Mouse (Mus musculus) mesoderm, embryonic 11.5 days (tissue): ENCODE measurements around the gene Ccr10.

ENCODE experiments used
- DNase-seq: peaks from one replicate; pipeline ENCODE4 v3.0.0-alpha.2; 2012; ENCODE audit warnings: low read depth, low spot score

Gene Ccr10

GRCm38 (mm10) chr11:101188166-101188805 lies 13.0 kb upstream of the Ccr10 start:
- DNase-seq = no peak

DNA sequence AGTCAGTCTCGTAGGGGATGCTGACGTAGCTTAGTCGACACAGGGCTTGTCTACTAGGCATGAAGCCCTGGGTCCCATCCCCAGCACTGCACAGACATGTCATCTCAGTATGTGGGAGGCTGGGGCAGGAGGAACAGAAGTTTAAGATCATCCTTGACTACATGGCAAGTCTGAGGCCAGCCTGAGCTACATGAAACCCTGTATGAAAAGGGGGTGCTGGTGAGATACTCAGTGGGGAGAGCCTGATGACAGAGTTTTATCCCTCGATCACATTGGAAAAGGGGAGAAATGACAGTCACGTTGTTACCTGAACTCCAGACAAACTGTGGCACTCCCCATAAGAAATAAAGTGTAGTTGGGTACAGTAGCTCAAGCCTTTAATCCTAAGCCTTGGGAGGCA lies 12.3 kb upstream of the Ccr10 start:
- no peak for DNase-seq

DNA sequence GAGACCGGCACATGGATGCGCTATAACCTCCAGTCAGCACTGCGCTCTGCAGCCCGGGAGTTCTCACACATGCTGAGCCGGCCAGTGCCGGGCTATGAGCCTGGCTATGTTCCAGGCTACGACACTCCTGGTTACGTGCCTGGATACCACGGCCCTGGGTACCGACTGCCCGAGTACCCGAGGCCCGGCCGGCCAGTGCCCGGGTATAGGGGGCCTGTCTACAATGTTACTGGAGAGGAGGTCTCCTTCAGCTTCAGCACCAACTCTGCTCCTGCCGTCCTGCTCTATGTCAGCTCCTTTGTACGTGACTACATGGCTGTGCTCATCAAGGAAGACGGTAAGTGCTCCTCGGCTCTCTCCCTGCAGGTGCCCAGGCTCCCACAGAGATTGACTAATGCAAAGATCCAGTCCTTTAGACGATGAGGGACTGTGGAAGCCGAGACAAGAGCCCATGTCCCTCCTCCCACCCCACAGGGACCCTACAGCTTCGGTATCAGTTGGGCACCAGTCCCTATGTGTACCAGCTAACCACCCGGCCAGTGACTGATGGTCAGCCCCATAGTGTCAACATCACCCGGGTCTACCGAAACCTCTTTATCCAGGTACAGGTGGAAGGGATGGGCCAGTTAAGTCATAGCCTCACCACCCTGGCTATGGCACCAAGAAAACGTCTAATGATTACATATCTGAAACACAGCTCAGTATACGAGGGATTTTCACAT lies 11.4 kb upstream of the Ccr10 start:
- DNase-seq = no peak

- DNase-seq = no peak
These were observed 10.2 kb upstream of the Ccr10 start for GRCm38 (mm10) chr11:101185441-101185840.

GRCm38 (mm10) chr11:101184984-101185383 lies 9.7 kb upstream of the Ccr10 start:
- DNase-seq = no peak

GRCm38 (mm10) chr11:101182771-101183517 lies 7.7 kb upstream of the Ccr10 start:
- DNase-seq = no peak

DNA sequence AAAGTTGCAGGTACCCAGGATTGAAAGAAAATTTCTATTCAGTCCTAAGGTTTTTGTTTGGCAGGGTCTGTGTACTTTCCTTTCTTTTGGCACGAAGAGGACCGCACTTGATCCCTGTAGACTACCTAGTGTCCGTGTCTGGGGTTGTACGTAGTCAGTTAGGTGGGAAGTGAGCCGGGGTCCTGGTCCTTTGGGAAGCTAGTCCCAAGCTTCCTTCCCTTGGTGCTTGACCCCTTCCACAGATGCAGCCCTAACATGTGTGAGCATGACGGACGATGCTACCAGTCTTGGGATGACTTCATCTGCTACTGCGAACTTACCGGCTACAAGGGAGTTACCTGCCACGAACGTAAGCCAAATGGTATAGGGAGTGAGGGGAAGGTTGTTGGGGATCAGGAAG lies 6.7 kb upstream of the Ccr10 start:
- DNase-seq = no peak

- DNase-seq = peak; percentile 75
These were observed 5.8 kb upstream of the Ccr10 start for GRCm38 (mm10) chr11:101180846-101181740.

DNA sequence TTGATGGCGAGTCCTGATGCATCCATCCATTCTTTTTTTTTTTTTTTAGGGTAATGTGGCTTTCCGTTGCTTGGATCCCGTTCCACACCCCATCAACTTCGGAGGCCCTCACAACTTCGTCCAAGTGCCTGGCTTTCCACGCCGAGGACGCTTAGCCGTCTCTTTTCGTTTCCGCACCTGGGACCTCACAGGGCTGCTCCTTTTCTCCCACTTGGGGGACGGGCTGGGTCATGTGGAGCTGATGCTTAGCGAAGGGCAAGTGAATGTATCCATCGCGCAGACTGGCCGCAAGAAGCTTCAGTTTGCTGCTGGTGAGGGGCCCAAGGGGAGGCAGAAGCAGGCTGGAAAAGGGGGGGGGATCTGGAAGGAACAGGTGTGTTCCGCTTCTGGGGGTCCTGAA lies 5.0 kb upstream of the Ccr10 start:
- no peak for DNase-seq

DNA sequence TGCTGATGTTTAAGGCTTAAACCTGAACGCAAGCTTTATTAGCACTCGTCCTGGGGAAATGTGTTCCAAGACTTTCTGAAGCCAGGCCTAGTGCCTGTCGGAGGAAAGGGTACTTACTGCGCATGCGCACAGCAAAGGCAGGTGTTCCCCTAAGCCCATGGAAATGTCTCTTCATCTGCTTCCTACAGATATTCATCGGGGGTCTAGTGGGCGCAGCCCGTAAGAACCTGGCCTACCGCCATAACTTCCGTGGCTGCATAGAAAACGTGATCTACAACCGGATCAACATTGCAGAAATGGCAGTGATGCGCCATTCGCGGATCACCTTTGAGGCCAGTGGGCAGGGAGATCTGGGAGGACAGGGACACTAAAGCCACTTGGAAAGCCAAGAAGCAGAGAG lies 4.1 kb upstream of the Ccr10 start:
- DNase-seq = no peak

GRCm38 (mm10) chr11:101178061-101179058 lies 3.1 kb upstream of the Ccr10 start:
- DNase-seq = no peak

DNA sequence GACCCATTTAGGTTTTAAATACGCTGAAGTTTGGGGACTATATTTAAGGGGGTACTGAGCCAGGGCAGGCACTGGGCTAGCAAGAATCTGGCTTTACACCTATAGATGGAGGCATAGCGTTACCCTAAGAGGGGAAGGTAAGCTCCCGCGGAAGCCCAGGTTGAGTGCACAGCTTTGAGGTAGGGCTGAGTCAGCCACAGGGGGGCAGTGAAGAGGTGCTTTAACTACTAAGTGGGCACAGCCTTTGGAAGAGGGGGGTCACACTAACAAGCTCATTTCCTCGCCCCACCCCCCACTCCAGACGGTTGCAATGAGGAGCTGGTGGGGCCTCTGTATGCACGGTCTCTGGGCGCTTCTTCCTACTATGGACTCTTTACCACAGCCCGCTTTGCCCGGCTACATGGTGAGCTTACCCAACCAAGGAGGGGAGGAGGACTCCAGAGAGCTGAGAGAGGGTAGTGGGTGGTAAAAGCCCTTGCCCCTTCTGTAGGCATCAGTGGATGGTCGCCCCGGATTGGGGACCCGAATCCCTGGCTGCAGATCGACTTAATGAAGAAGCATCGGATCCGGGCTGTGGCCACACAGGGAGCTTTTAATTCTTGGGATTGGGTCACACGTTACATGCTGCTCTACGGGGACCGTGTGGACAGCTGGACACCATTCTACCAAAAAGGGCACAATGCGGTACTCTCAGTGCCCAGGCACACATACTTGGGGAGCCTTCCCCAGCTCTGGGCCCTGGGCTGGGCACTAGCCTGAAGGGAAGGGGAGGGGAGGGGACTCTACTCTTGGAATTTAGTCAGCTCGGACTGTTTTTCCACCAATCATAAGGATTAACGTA lies 1.9 kb upstream of the Ccr10 start:
- DNase-seq = peak; percentile 54

DNA sequence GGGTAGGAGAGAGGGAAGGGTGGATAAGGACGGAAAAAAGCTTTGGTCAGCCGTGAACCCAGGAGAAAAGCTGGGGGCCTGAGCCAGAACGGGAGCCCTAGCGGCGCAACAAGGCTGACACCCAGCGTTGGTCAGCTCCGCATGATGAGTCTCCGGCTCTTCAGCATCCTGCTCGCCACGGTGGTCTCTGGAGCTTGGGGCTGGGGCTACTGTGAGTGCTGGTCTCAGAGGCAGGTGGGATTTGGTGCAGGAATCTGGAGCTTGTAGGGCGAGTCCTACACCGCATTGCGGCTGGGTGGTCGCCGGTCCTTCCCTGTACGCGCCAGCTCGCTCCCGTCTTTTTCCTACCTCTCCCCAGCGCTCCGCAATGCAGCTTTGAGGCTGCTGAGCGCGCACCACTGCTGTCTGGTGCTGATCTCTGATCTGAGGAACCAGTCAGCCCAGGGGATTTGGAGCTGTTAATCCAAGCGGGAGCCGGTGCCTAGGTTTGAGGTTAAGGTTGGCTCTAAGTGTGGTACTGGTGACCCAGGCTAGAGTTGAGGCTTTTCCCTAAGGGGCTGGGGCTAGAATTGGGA lies 961 bp upstream of the Ccr10 start:
- no peak for DNase-seq

DNA sequence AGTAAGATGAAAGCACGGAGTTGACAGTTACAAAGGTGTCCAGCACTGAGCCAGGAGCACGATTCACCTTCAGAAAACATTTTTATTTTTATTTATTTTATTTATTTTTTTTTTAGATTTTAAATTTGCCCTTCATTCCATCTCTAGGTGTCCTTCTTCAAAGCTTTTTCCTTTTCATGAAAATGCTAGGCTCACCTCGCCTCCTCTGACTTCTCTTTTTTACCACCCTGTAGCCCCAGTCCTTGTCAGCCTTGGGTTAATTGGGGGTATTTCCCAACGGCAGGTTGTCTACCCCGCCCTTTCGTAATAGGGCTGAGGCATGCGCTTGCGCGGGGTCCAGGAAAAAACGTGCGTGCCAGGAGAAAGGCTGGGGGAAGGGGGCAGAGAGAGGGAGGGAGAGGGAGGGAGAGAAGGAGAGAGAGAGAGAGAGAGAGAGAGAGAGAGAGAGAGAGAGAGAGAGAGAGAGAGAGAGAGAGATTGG lies 433 bp upstream of the Ccr10 start:
- DNase-seq = no peak

DNA sequence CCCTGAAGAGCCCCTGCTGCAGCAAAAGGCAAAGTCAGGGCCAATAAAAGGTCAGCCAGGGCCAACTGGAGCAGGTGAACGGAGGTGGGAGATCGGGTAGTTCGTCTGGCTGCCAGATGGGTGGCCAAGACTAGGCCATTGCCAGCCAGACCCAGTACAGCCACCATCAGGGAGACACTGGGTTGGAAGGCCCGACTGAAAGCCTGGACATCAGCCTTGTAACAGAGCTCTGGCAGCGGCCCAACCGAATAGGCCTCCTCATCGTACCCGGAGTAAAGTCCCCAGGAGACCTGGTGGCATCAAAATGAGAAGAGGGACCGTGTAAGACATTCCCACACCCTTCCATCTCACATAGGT lies 876 bp downstream of the Ccr10 start:
- DNase-seq = no peak

- DNase-seq = peak; percentile 91
These were observed 1.4 kb downstream of the Ccr10 start for GRCm38 (mm10) chr11:101173631-101174388.

GRCm38 (mm10) chr11:101173112-101173511 lies 2.1 kb downstream of the Ccr10 start:
- DNase-seq = no peak

GRCm38 (mm10) chr11:101172434-101172815 lies 2.8 kb downstream of the Ccr10 start:
- no peak for DNase-seq
